Mouse (Mus musculus): ENCODE measurements around the gene Six5. TPM values are rescaled to one million over a fixed set of nuclear protein-coding genes. Genes with fewer than 3 reads are reported as not detected.

Six5 gene
- polyA plus RNA-seq, 1 experiment from 2014 or later, result 7.3 TPM

- ATAC-seq (ENCODE audit: low FRiP score), result no peak
Measured at GRCm38 (mm10) chr7:19136168-19136567, 41.8 kb downstream of the Six5 start.

GRCm38 (mm10) chr7:19136673-19137334 lies 42.4 kb downstream of the Six5 start:
- Histone ChIP-seq H3K4me3 (replicated peaks) (no peak overlapping the region), H3K4me2 (no peak overlapping the region), H3K9ac (no peak overlapping the region), H3K27ac (no peak overlapping the region), H3K4me1 (peaks cover 3% of the 10 kb centered on the region), H3K9me3 (no peaks in the 10 kb centered on the region), H3K36me3 (replicated peaks) (peaks cover 58% of the 10 kb centered on the region), H3K27me3 (no peaks in the 10 kb centered on the region)
- ATAC-seq (ENCODE audit: low FRiP score), result no peak
- WGBS, result 94% methylated on average over 38 of the region's 38 CpGs

More at GRCm38 (mm10) chr7:19136168-19136567, 41.8 kb downstream of the Six5 start:
- no peak overlapping the region for H3K4me3 ChIP-seq (replicated peaks)
- no peaks in the 10 kb centered on the region for H3K27me3 ChIP-seq
- H3K36me3 ChIP-seq (replicated peaks), result peaks cover 54% of the 10 kb centered on the region
- H3K27ac ChIP-seq, result no peak overlapping the region
- H3K9me3 ChIP-seq, result no peaks in the 10 kb centered on the region
- WGBS, result 95% methylated on average over 13 of the region's 13 CpGs
- no peak overlapping the region for H3K9ac ChIP-seq
- no peak overlapping the region for H3K4me2 ChIP-seq
- peaks cover 6% of the 10 kb centered on the region for H3K4me1 ChIP-seq

DNA sequence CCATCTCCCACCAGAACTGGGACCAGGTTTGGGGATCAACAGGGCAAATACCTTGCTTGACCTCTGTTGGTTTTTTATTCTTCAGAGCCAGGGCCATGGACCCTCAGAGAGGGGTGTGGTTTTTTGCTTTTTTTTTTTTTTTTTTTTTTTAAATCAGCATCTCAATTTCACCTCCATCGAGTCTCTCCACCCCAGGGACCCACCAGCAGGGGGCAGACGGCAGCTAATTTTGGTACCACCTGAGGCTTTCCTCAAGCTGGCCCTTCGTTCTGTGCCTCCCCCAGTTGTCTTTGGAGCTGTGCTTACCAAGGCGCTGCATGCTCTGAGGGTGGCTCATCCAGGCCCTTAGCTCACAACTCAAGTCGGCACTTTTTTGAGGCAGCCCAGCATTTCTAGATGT lies 43.0 kb downstream of the Six5 start:
- H3K4me1 ChIP-seq, result no peaks in the 10 kb centered on the region
- no peak overlapping the region for H3K4me2 ChIP-seq
- no peak overlapping the region for H3K4me3 ChIP-seq (replicated peaks)
- H3K27me3 ChIP-seq, result no peaks in the 10 kb centered on the region
- no peak overlapping the region for H3K27ac ChIP-seq
- no peak for ATAC-seq (ENCODE audit: low FRiP score)
- H3K9me3 ChIP-seq, result no peaks in the 10 kb centered on the region
- peaks cover 63% of the 10 kb centered on the region for H3K36me3 ChIP-seq (replicated peaks)
- WGBS, result 51% methylated on average over 5 of the region's 5 CpGs
- no peak overlapping the region for H3K9ac ChIP-seq

GRCm38 (mm10) chr7:19146793-19147192 lies 52.4 kb downstream of the Six5 start:
- Histone ChIP-seq H3K9ac (no peak overlapping the region), H3K9me3 (no peaks in the 10 kb centered on the region), H3K4me2 (no peak overlapping the region), H3K27me3 (no peaks in the 10 kb centered on the region), H3K4me3 (replicated peaks) (no peak overlapping the region), H3K36me3 (replicated peaks) (peaks cover 28% of the 10 kb centered on the region), H3K27ac (no peak overlapping the region), H3K4me1 (peaks cover 18% of the 10 kb centered on the region)
- 90% methylated on average over 10 of the region's 10 CpGs for WGBS
- no peak for ATAC-seq (ENCODE audit: low FRiP score)

- 63% methylated on average over 6 of the region's 6 CpGs for WGBS
- Histone ChIP-seq H3K9ac (no peak overlapping the region), H3K4me1 (peaks cover 18% of the 10 kb centered on the region), H3K36me3 (replicated peaks) (peaks cover 30% of the 10 kb centered on the region), H3K4me3 (replicated peaks) (no peak overlapping the region), H3K4me2 (peak overlapping the region; percentile 87), H3K27me3 (no peaks in the 10 kb centered on the region), H3K27ac (no peak overlapping the region), H3K9me3 (no peaks in the 10 kb centered on the region)
- no peak for ATAC-seq (ENCODE audit: low FRiP score)
Measured at GRCm38 (mm10) chr7:19147497-19148045, 53.2 kb downstream of the Six5 start.

Small RNA genes lying within 50 kb of the gene (microRNA-seq; reads per million reads assigned to microRNA genes)
- not detected for gene Mir3100

Other genes with a start within 250 kb of the Six5 start
- gene Pglyrp1, start 223.3 kb upstream of the Six5 start, polyA plus RNA-seq (2016; fragmentation: Nextera tagmentation; extraction: Ambion mirVana), result 1.8 and 3.1 TPM in 2 replicates
- gene Ccdc61, start 184.2 kb upstream of the Six5 start, polyA plus RNA-seq (2016; fragmentation: Nextera tagmentation; extraction: Ambion mirVana), result 39.7 and 41.0 TPM in 2 replicates
- gene Nova2, start 168.7 kb upstream of the Six5 start, polyA plus RNA-seq (2016; fragmentation: Nextera tagmentation; extraction: Ambion mirVana), result 10.8 and 11.3 TPM in 2 replicates
- gene Nanos2, start 107.2 kb upstream of the Six5 start, polyA plus RNA-seq (2016; fragmentation: Nextera tagmentation; extraction: Ambion mirVana), result 0.24 and 0.28 TPM in 2 replicates
- gene Mypop, start 103.3 kb upstream of the Six5 start, polyA plus RNA-seq (2016; fragmentation: Nextera tagmentation; extraction: Ambion mirVana), result 3.3 and 4.6 TPM in 2 replicates
- 36.2 and 39.8 TPM in 2 replicates for gene Irf2bp1, start 90.5 kb upstream of the Six5 start, polyA plus RNA-seq (2016; fragmentation: Nextera tagmentation; extraction: Ambion mirVana)
- 0.09 TPM in 1 of 2 replicates, not detected in the other for gene Foxa3, start 71.1 kb upstream of the Six5 start, polyA plus RNA-seq (2016; fragmentation: Nextera tagmentation; extraction: Ambion mirVana)
- 50.6 and 53.2 TPM in 2 replicates for gene Sympk, start 70.2 kb upstream of the Six5 start, polyA plus RNA-seq (2016; fragmentation: Nextera tagmentation; extraction: Ambion mirVana)
- not detected in 2 replicates for gene Rsph6a, start 39.9 kb upstream of the Six5 start, polyA plus RNA-seq (2016; fragmentation: Nextera tagmentation; extraction: Ambion mirVana)
- gene Dmwd, start 18.4 kb upstream of the Six5 start, polyA plus RNA-seq (2016; fragmentation: Nextera tagmentation; extraction: Ambion mirVana), result 18.2 and 19.0 TPM in 2 replicates
- gene Dmpk, start 10.7 kb upstream of the Six5 start, polyA plus RNA-seq (2016; fragmentation: Nextera tagmentation; extraction: Ambion mirVana), result 10.6 and 12.3 TPM in 2 replicates
- 1.1 and 1.8 TPM in 2 replicates for gene Gm4969, start 23.8 kb downstream of the Six5 start, polyA plus RNA-seq (2016; fragmentation: Nextera tagmentation; extraction: Ambion mirVana)
- 18.4 and 23.1 TPM in 2 replicates for gene Fbxo46, start 25.3 kb downstream of the Six5 start, polyA plus RNA-seq (2016; fragmentation: Nextera tagmentation; extraction: Ambion mirVana)
- 14.4 and 14.7 TPM in 2 replicates for gene Qpctl, start 54.7 kb downstream of the Six5 start, polyA plus RNA-seq (2016; fragmentation: Nextera tagmentation; extraction: Ambion mirVana)
- 148 and 153 TPM in 2 replicates for gene Snrpd2, start 55.1 kb downstream of the Six5 start, polyA plus RNA-seq (2016; fragmentation: Nextera tagmentation; extraction: Ambion mirVana)
- gene Gipr, start 71.5 kb downstream of the Six5 start, polyA plus RNA-seq (2016; fragmentation: Nextera tagmentation; extraction: Ambion mirVana), result 1.1 and 1.3 TPM in 2 replicates
- 5.8 and 6.5 TPM in 2 replicates for gene Eml2, start 81.8 kb downstream of the Six5 start, polyA plus RNA-seq (2016; fragmentation: Nextera tagmentation; extraction: Ambion mirVana)
- 1.6 and 1.7 TPM in 2 replicates for gene Gpr4, start 117.9 kb downstream of the Six5 start, polyA plus RNA-seq (2016; fragmentation: Nextera tagmentation; extraction: Ambion mirVana)
- 45.5 and 48.3 TPM in 2 replicates for gene Opa3, start 133.7 kb downstream of the Six5 start, polyA plus RNA-seq (2016; fragmentation: Nextera tagmentation; extraction: Ambion mirVana)
- 42.4 and 43.0 TPM in 2 replicates for gene Vasp, start 177.2 kb downstream of the Six5 start, polyA plus RNA-seq (2016; fragmentation: Nextera tagmentation; extraction: Ambion mirVana)
- gene Ppm1n, start 185.5 kb downstream of the Six5 start, polyA plus RNA-seq (2016; fragmentation: Nextera tagmentation; extraction: Ambion mirVana), result 0.19 TPM in 1 of 2 replicates, not detected in the other
- gene Rtn2, start 188.0 kb downstream of the Six5 start, polyA plus RNA-seq (2016; fragmentation: Nextera tagmentation; extraction: Ambion mirVana), result 70.3 and 74.1 TPM in 2 replicates
- gene Fosb, start 215.5 kb downstream of the Six5 start, polyA plus RNA-seq (2016; fragmentation: Nextera tagmentation; extraction: Ambion mirVana), result 0.24 TPM in 1 of 2 replicates, not detected in the other

Measured in forebrain, embryonic 12.5 days (tissue).